Comparison of ENCODE assay signal across 1 mouse cellular context in genomic region chr5:124844929-124845328, GRCm38 (mm10).
A peak's percentile ranks its signal among the peaks of the same experiment; 100 is the strongest.
TF ChIP-seq lines count a peak whose summit lies in the region.

No protein-coding gene starts in this region.

TF ChIP-seq in MEL, 35 proteins besides CTCF, POLR2A, EP300 and RAD21 (continued from another document):
- 0 out of 2 replicates have a peak, but pooled peaks have one; percentile 38 for TF ChIP-seq ETS1 (IDR thresholded peaks at IDR 0.05; ENCODE audit: low read depth, low read length)
- TF ChIP-seq MYC (IDR thresholded peaks at IDR 0.05; ENCODE audit: low read depth, low read length), result no peak
- TF ChIP-seq GATA1 (IDR thresholded peaks at IDR 0.05; ENCODE audit: low read depth, low read length), result peak; percentile 41; the same call in 1 of the 2 replicates
- no peak for TF ChIP-seq MYB (IDR thresholded peaks at IDR 0.05; ENCODE audit: low read depth, low read length)
- peak; percentile 66; the same call in 1 of the 2 replicates for TF ChIP-seq TCF12 (IDR thresholded peaks at IDR 0.05; ENCODE audit: low read depth, low read length)
- no peak for TF ChIP-seq ZKSCAN1 (IDR thresholded peaks at IDR 0.05; ENCODE audit: low read depth, low read length)
- no peak for TF ChIP-seq NELFE (IDR thresholded peaks at IDR 0.05; ENCODE audit: low read depth, low read length)
- TF ChIP-seq ZMIZ1 (IDR thresholded peaks at IDR 0.05; ENCODE audit: low read depth, low read length), result no peak
- TF ChIP-seq USF2 (IDR thresholded peaks at IDR 0.05; ENCODE audit: borderline replicate concordance in 1 of 2, insufficient read depth in 1 of 2, low read depth in 1 of 2, low read length in 2 of 2), result no peak
- TF ChIP-seq GABPA (IDR thresholded peaks at IDR 0.05; ENCODE audit: low read depth, low read length), result no peak
- TF ChIP-seq KAT2A (conservative IDR thresholded peaks at IDR 0.05; ENCODE audit: low read depth, low read length), result no peak
- no peak for TF ChIP-seq SMC3 (IDR thresholded peaks at IDR 0.05; ENCODE audit: low read depth, low read length)
- no peak for TF ChIP-seq POLR2AphosphoS5 (IDR thresholded peaks at IDR 0.05; ENCODE audit: borderline replicate concordance, low read depth, low read length)
- no peak for TF ChIP-seq UBTF (IDR thresholded peaks at IDR 0.05; ENCODE audit: borderline replicate concordance, insufficient read depth, low read depth, low read length)
- TF ChIP-seq MEF2A (IDR thresholded peaks at IDR 0.05; ENCODE audit: extremely low read depth, insufficient replicate concordance, low read depth, low read length, poor library complexity, severe bottlenecking), result peak; percentile 70; the same call in 1 of the 2 replicates
- TF ChIP-seq JUND (IDR thresholded peaks at IDR 0.05; ENCODE audit: low read depth, low read length), result no peak
- no peak for TF ChIP-seq E2F4 (IDR thresholded peaks at IDR 0.05; ENCODE audit: borderline replicate concordance, low read depth, low read length)
